Mouse (Mus musculus) thymus, postnatal 4 days (tissue): Measurements from ENCODE around the gene Tnfsf14.
A peak's percentile ranks its signal among the peaks of the same experiment; 100 is the strongest.

Experiments
- DNase-seq: peaks from one replicate; pipeline ENCODE4 v3.0.0; 2021

The Tnfsf14 gene

DNA sequence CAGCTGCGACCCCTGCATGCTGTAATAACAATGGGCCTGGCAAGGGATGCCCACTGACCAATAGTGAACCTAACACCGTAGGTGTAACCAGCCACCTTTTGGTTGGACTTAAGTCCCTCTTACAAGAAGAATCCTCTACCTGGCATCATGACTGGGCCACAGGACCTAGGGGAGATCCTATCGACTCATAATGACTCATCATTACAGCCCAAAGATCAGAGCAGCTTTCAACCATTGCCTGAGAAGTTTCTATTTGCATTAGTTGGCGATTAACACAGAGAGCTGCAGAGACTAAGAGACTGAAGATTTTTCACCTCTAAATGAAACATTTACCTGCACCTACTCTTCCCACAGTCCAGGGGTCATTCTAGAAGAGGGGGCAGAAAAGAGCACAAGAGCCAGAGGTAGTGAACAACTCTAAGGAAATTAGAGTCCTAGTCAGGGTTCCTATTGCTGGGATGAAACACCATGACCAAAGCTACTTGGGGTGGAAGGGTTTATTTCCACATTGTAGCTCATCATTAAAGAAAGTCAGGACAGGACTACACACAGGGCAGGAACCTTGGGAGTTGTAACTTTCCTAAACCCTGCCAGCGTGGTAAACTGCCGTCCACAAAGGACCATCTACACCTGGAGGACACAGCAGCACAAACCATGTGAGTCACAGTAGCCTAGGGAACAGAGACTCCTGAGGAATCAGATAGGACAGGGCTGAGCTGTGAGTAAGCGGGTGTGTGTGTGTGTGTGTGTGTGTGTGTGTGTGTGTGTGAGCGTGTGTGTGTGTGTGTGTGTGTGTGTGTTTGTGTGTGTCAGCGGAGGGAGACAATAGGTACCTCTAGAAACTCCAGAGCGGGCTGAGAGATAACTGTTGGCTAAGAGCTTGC is 8.1 kb upstream of the Tnfsf14 start:
- DNase-seq, result no peak

- no peak for DNase-seq
Measured at GRCm38 (mm10) chr17:57198252-57198651, 4.3 kb upstream of the Tnfsf14 start.

- DNase-seq, result no peak
Measured at GRCm38 (mm10) chr17:57195326-57196010, 1.5 kb upstream of the Tnfsf14 start.

DNA sequence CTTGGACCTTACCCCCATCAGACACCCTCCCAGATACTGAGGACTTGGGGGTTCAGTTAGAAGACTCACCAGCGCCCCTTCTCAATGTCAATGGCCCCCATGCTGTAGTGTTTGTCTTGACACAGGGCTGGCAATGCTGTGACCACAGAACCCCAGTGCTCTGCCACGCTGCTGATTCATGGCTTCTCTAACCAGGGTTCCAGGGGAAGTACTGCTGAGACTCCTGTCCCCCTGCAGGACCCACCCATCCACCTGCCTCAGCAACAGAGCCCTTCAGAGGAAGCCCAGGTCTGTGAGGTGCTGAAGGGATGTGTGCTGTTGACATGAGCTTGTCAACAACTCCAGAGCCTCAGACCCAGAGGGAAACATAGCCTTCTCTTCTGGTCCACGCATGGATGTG is 794 bp upstream of the Tnfsf14 start:
- peak; percentile 53 for DNase-seq

DNA sequence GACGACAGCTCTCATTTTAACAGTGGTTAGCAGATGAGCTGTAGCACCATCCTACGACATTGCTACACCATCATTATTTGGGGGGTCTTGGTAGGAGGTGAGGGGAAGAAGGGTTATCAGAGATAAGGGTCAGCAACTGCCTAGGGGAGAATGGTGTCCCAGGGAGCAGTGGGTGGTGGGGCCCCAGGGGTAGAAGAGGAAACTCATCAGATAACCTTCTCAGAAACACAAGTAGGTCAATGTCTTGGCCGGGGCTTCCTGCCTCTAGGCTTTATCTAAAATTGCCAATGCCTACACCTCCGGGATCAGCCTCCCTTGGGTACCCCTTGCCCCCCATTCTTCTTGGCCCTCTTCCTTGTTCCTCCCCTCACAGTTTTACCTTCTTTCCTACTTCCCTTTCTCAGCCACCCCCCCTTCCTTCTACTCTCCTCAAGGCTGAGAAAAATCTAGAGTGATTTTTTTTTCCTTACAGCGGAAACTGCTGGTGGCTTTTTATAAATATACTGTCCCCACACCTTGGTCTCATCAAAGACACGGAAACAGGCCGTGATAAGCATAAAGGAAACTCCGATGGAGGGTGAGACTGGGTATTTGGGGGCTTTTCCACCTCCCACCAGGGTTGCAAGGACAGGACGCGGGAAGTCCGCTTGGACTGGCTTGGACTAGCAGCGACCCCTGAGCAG is 5.3 kb downstream of the Tnfsf14 start:
- peak; percentile 22 for DNase-seq

DNA sequence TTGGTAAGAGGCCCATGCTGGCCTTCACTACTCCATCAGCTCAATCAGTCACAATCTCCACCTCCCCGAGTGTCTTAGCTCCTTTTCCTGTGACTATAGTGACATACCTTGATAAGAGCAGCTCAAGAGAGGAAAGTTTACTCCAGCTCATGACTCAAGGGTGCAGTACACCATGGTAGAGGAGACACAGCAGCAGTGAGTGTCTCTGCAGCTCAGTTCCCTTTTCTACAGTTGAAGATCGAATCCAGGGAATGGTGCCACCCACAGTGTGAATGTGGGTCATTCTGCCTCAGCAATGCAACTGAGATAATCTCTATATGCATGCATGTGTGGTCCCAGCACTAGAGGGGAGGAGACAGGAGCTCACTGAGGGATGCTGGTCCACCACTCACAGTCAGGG is 8.3 kb downstream of the Tnfsf14 start:
- DNase-seq, result no peak

DNA sequence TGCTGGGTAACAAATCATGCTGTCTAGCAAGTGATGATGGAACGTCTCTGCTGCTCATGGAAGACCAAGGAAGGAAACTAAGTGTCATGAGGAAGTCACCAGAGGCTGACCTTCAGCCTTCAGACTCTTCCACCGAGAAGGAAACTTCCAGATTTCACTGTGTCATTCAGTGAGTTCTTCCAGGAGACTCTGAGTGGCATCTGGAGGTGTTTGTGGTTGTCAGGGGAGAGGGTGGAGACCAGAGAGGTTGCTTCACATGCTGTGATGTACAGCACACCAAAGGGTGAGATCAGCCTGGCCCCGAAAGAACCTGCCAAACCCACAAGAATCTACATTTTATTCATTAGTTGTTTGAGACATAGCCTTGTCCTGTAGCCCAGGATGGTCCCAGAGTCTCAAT is 11.1 kb downstream of the Tnfsf14 start:
- DNase-seq, result no peak

DNA sequence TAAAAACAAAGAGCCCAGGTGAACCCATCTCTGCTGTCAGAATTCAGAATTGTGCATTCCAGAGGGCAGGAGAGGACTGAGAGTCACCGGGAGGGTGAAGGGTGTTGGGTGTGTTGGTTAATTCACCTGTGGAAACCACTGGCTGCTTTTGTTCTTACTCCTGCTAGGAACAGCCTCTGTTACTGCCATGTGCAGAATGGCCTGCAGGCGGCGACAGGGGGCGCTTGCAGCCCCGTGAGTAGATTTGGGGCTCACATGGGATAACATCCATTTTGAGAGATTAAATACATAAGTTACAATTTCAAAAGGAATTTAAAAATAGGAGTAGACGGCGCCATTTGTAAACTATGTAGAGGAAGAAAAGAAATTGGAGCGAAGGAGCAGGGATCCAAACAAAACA is 13.6 kb downstream of the Tnfsf14 start:
- peak; percentile 85 for DNase-seq

GRCm38 (mm10) chr17:57173351-57173750 is 20.6 kb downstream of the Tnfsf14 start:
- no peak for DNase-seq

DNA sequence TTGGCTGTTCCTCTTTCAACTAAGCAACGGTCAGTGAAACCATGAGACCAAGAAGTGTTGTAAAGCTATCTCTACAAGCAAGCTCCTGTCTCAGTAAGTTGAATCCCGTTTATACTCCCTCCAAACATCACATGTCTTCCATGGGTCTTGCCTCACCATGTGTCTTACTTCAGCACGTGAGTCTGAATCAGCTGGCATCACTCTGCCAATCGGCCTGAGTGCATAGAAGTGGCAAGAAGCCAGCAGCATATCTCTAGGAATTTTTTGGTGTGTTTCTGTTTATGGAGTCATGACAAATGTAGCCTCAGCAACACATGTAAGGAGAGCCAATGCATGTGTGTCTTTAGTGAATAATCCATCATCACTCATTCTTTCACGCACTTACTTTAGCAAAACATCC is 21.6 kb downstream of the Tnfsf14 start:
- no peak for DNase-seq

DNA sequence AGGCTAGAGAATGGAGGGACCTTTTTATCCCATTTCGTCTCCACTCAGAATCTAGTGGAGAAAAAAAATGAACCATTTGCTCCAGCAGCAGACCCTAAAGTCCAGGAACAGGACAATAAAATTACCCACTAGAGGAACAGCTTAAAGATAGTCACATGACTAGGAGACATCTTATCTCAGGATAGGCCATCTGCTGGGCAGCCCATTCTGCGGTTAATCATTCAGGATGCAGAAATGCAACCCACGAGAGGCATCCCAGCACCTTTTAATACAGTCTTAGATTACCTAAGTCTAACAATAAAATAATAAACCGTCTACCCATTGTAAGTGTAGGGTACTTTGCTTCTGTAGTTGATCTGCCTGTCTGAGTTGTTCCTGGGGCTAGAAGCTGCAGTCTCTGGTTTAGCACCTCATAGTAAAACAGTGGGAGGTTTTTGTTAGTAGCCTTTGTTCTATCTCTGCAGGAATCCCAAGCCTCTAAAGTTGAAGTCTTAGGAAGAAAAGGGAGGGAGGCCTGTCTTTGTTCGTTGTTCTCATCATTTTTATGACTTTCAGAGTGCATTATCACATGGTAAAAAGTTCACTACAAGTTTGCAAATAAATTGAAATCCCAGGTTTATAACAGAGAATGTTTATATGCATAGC is 23.2 kb downstream of the Tnfsf14 start:
- DNase-seq, result no peak

GRCm38 (mm10) chr17:57166800-57167791 is 26.9 kb downstream of the Tnfsf14 start:
- DNase-seq, result peak; percentile 94

DNA sequence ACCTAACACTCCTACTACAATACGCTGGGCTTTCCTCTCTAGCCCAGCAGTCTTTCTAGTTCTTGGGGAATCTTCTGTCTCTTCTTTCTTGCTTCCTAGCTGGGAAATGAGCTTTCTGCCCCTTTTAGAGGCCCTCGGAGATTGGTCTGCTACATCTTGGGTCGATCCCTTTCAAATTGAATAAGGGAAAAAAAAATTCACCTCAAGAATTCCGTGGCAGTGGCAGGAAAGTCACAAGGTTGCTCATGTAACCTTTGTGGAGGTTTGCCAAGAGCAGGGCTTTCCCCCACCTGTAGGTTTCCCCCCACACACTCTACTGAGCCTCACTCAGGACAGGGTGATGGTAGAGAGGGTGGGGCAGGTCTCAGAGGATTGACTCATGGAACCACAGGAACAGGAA is 40.2 kb downstream of the Tnfsf14 start:
- DNase-seq, result no peak

DNA sequence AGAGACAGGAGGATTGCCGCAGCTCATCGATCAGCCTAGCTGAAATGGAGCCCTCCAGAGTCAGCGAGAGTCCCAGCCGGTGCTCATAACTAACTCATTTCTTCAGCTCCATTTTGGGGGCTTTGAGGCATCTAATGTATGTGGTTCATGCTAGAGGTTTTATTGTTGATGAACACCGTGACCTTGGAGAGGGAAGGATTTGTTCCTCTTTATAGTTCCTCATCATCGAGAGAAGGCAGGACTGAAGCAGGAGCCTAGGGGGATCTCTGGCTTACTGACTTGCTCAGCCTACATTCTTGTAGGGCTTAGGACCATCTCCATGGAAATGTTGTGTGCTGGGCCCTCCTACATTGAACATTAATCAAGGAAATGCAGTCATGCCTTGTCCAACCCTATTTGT is 41.0 kb downstream of the Tnfsf14 start:
- DNase-seq, result no peak

GRCm38 (mm10) chr17:57148994-57149803 is 44.8 kb downstream of the Tnfsf14 start, which contains the start of gene Cd70:
Gene Cd70, minus strand, starts transcription at chr17:57149777.
- no peak for DNase-seq

- no peak for DNase-seq
Measured at GRCm38 (mm10) chr17:57148343-57148742, 45.6 kb downstream of the Tnfsf14 start.

DNA sequence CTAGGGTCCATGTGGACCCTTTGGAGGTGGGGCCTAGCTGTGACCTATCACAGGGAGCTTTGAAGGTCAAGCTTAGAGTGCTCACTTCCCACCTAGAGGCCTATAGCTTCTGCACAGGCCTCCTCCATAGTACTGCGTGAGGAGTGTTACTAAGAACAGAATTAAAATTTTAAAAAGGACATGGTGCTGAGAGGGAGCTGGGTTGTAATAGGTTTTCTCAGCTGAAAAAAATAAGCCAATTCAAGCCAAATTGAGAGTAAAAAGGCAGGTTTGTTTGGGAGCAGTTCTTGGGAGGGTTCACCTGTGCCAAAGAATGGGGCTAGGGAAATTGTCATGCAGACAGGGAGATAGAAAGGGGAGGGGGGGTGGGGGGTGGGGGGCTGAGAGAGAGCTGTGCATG is 48.9 kb downstream of the Tnfsf14 start:
- no peak for DNase-seq

GRCm38 (mm10) chr17:57143704-57144103 is 50.3 kb downstream of the Tnfsf14 start:
- DNase-seq, result no peak

GRCm38 (mm10) chr17:57139708-57140107 is 54.3 kb downstream of the Tnfsf14 start:
- no peak for DNase-seq
